Mouse (Mus musculus): Measurements from ENCODE around the gene Pigm. TPM values are rescaled to one million over a fixed set of nuclear protein-coding genes. Genes with fewer than 3 reads are reported as not detected.
A peak's percentile ranks its signal among the peaks of the same experiment; 100 is the strongest.

Pigm gene
- total RNA-seq (2021), result 1 to 10 TPM; 3.8 to 3.9 TPM
- long read RNA-seq, experiment 1, full-length matches to known transcripts, result 6 of 6 reads
- long read RNA-seq, experiment 1, partial matches to known transcripts, result 0 of 6 reads
- long read RNA-seq, experiment 1, other reads (novel, unspliced or antisense), result 0 of 6 reads
- long read RNA-seq, experiment 2, full-length matches to known transcripts, result 6 of 6 reads
- long read RNA-seq, experiment 2, partial matches to known transcripts, result 0 of 6 reads
- long read RNA-seq, experiment 2, other reads (novel, unspliced or antisense), result 0 of 6 reads

DNA sequence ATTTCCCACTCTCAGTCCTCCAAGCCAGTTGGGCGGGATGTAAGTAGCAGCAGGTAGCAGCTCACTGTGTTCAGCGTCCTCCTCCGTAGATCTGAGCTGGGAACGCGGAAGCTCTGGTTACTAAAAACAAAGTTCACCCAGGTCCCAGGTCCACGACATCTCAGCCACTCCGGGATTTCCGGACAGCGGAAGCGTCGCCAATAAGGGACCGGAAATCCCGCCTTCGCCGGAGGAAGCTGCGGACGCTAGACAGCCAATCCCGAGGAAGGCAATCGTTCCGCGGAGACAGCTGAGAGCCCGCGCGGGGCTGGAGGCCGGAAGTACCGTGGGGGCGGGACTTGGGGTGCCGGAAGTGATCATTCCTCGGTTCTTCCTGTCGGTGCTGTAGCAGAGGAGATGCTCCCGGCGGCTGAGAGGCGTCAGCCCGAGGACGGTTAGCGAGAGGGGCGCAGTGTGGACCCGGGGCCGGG is at the start of gene Pigm:
Gene Pigm, plus strand, starts transcription at position 349 of the 470 bp plus-strand sequence.
- TF ChIP-seq CTCF (IDR thresholded peaks at IDR 0.05), result no peak
- peak within 1 kb of the TSS; percentile 93 for H3K27ac ChIP-seq
- H3K4me3 ChIP-seq, result peak within 1 kb of the TSS; percentile 91
- intact Hi-C loops (cut with DNase I), result loop anchor here (5.0 to 10.0 kb wide), 2 partner anchors 294 to 871 kb away; partner anchors contain the start of genes Alyref2, Copa and Ncstn
- peak; percentile 99 for DNase-seq

DNA sequence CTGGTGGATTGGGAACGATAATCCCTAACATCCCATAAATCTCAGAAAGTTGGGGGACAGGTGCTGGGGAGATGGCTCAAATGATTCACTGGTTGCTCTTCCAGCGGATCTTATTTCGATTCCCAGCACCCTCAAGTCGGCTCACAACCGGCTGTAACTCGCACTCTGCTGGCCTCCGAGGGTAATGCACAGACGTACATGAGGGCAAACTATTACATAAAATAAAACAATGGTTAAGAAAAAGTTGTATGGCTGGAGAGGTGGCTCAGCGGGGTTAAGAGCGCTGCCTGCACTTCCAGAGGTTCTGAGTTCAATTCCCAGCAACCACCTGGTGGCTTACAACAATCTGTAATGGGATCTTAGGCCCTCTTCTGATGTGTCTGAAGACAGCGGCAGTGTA is 49.7 kb upstream of the Pigm start:
- peak; percentile 16 for DNase-seq
- intact Hi-C loops (cut with DNase I), result loop anchor here (1.0 to 10.0 kb wide), 2 partner anchors 31 to 282 kb away; no protein-coding TSS in a partner anchor
- Histone ChIP-seq H3K4me3 (peak overlapping the region; percentile 67), H3K27ac (no peak overlapping the region)
- no peak for TF ChIP-seq CTCF (IDR thresholded peaks at IDR 0.05)

DNA sequence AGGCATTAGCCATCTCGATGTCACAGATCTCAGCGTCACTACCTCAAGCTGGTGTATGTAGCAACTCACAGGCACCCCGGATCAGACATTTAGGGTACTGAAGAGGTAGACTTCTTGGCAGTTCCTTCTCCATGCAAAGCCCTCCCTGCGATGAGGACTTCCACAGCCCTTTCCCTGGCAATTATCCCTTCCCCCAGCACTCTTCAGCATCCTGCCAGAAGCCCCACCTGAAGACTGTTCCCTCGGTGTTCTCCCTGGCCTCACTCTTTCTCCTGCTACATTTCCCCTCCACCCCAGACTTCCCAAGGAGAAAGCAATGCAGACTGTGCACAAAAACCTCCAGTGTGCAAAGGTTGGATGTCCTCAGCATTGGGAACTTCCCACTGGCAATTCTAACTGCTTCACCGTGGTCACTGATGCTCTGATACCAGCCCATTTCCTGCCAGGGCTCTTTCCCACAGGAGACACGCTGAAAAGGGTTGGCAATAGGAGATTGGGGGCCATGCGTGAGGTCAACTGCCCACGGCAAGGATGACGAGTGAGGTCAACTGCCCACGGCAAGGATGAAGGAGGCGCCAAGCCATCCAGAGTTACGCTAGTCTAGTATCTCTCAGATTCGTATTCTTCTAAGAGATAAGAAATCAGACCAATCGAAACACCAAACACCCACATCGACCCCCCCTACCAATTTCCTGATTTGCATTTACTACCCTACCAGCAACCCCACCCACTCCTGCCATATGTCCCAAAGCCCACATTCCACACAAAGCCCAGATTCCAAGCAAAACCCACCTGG is 48.9 kb upstream of the Pigm start:
- Histone ChIP-seq H3K4me3 (no peak overlapping the region), H3K27ac (no peak overlapping the region)
- no peak for TF ChIP-seq CTCF (IDR thresholded peaks at IDR 0.05)
- peak; percentile 3 for DNase-seq
- intact Hi-C loops (cut with DNase I), result loop anchor here (10.0 kb wide), 1 partner anchor 283 kb away; no protein-coding TSS in a partner anchor

DNA sequence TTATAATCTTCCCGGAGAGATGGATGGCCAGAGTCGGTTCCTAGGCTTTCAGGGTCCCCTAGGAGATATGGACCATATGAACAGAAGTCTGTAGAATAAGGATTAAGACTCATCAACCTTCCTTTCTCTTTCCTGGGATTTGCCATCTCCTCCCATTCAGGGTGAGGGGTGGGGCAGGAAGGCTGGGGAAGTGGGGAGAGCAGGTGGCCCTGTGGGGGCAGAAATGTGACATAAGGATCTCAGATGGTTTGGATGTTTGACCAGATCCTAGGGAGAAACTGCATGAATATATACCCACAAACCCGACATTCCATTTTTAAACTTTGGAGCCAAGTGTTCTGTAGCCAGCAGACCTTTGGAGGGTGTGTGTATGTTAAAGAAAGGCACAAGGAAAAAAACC is 48.3 kb upstream of the Pigm start:
- H3K4me3 ChIP-seq, result no peak overlapping the region
- H3K27ac ChIP-seq, result no peak overlapping the region
- intact Hi-C loops (cut with DNase I), result loop anchor here (10.0 kb wide), 1 partner anchor 283 kb away; no protein-coding TSS in a partner anchor
- TF ChIP-seq CTCF (IDR thresholded peaks at IDR 0.05), result no peak
- DNase-seq, result no peak

DNA sequence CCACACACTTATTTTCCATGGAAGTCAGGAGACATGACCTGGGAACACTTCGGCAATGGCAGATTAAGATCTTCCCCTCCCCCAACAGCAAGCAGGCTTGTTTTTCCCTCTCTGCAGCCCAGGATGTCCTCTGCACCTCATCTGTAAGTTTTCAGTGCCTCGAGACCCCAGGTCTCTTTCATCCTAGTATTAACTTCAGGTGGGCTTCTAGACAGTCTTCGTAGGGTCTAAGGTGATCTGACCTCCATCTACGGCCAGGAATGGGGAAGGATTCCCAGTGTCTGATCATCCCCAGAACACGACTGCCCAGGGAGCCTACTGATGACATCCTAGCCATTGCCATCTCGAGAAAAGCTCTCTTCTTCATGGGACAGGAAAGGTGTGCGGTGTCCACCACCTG is 47.9 kb upstream of the Pigm start:
- TF ChIP-seq CTCF (IDR thresholded peaks at IDR 0.05), result no peak
- intact Hi-C loops (cut with DNase I), result loop anchor here (10.0 kb wide), 1 partner anchor 284 kb away; no protein-coding TSS in a partner anchor
- Histone ChIP-seq H3K27ac (no peak overlapping the region), H3K4me3 (no peak overlapping the region)
- no peak for DNase-seq

DNA sequence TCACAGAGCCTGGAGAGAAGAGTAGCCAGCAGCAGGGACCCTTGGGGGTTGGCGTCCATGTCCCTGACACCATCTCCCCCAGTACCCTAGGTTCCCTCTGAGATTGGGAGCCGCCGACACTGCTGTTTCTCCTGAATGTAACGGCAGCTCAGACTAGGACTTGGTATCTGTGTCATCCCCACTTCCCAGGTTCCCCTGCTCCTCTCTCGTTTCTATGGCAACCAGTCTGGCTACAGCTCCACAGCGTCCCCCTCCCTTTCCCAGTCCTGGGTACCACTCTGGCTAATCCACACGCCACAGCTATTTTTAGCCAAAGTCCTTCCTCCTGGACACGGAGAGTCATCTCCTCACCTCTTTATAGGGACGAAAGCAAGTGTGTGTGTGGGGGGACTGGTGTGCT is 47.2 kb upstream of the Pigm start, which contains the start of gene Kcnj9:
Gene Kcnj9, minus strand, starts transcription at position 188 of the 400 bp plus-strand sequence.
- H3K4me3 ChIP-seq, result no peak within 1 kb of the TSS
- intact Hi-C loops (cut with DNase I), result loop anchor here (10.0 kb wide), 1 partner anchor 284 kb away; no protein-coding TSS in a partner anchor
- TF ChIP-seq CTCF (IDR thresholded peaks at IDR 0.05), result no peak
- no peak within 1 kb of the TSS for H3K27ac ChIP-seq
- DNase-seq, result no peak

DNA sequence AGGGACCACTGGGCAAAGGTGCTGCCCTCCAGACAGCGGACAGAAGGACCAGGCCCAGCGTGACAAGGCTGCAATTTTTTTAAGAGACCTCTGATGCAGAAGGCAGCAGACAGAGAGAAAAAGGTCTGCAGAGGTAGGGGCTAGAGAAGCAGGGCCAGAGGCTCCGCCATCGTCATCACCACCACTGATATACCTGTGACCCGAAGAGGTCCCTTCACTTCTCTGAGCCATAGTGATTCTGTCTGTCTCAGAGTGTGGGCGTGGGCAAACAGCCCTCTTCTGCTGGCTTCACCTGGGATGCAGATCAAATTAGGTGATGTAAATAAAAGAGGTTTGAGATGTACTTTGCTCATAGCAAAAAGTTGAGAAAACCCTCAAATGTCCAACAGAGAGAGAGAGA is 46.7 kb upstream of the Pigm start:
- DNase-seq, result no peak
- H3K27ac ChIP-seq, result no peak overlapping the region
- intact Hi-C loops (cut with DNase I), result loop anchor here (10.0 kb wide), 1 partner anchor 285 kb away; no protein-coding TSS in a partner anchor
- H3K4me3 ChIP-seq, result no peak overlapping the region
- TF ChIP-seq CTCF (IDR thresholded peaks at IDR 0.05), result no peak

DNA sequence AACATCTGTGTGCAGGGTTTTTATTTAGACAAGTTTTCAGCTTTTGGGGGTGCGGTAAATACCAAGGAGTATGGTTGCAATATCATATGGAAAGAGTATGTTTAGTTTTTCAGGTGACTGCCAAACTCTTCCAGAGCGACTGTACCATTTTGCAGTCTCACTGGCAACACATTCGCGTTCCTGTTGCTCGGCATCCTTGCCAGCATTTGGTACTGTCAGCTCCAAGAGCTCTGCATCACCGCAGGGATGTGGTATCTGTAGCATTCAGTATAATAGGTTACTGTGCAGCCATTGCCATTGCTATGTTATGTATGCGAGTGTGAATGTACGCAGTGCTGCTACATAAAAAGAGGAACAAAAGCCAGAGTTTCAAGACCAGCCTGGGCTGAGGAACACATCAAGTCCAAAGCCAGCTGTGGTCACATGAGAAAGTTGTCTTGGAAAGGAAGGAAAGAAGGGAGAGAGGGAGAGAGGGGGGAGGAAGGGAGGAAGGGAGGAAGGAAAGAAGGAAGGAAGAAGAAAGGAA is 44.9 kb upstream of the Pigm start:
- Histone ChIP-seq H3K27ac (no peak overlapping the region), H3K4me3 (no peak overlapping the region)
- no peak for DNase-seq
- no peak for TF ChIP-seq CTCF (IDR thresholded peaks at IDR 0.05)
- intact Hi-C loops (cut with DNase I), result no loop called here

DNA sequence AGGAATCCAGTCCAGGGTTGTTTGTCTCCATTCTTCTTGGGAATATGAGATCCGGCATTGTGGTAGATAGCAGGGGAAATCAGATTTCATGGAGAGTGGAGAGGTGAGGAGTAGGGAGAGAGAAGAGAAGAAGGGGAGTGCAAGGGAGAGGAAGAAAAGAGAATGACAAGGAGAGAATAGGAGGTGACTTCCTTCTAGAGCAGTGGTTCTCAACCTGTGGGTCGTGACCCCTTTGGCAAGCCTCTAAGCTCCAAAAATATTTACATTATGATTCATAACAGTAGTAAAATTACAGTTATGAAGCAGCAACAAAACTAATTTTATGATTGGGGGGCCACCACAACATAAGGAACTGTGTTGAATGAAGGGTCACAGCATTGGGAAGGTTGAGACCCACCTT is 43.4 kb upstream of the Pigm start:
- DNase-seq, result no peak
- Histone ChIP-seq H3K4me3 (no peak overlapping the region), H3K27ac (no peak overlapping the region)
- intact Hi-C loops (cut with DNase I), result no loop called here
- no peak for TF ChIP-seq CTCF (IDR thresholded peaks at IDR 0.05)

DNA sequence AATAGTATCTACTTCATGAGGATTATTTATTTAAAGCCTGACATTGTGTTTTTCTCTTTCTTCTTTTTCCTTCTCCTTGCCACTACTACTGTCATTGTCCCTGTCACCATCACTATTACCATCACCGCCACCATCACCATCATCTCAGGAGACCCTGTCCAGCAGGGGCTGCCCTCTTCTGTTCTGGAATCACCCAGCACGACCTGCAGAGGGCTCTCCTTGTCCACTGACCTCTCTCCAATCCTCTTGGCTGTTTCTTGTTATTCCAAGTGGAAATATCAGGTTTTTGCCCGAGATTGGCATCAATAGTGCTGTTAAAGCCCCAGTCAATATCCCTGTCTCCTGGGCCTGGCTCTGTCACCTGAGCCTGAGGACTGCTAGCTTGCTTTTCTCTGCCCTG is 42.8 kb upstream of the Pigm start:
- TF ChIP-seq CTCF (IDR thresholded peaks at IDR 0.05), result peak; percentile 21; the same call in 1 of the 2 replicates
- peak; percentile 64 for DNase-seq
- 0 out of 2 replicates have a peak overlapping the region, but pooled peaks have one; percentile 51 for H3K27ac ChIP-seq
- intact Hi-C loops (cut with DNase I), result no loop called here
- no peak overlapping the region for H3K4me3 ChIP-seq

DNA sequence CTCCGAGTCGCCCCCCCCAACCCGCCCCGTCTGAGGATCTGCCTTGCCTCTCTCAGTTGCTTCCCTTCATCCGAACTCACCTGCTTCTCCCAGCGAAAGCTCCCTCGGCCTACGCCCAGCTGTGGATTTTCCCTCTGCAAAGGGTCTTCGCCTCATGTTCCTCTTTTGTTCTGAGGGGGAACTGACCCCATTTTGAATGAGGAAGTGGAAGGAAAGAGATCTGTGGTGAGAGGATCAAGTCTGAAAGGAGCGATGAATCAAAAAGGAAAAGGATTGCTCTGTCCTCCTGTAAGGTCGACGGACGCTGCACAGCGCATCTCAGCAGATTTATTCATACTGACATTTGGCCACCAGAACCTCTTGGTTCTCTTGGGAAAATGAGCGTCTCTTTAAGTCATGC is 40.5 kb upstream of the Pigm start:
- no peak for DNase-seq
- Histone ChIP-seq H3K27ac (no peak overlapping the region), H3K4me3 (no peak overlapping the region)
- TF ChIP-seq CTCF (IDR thresholded peaks at IDR 0.05), result no peak
- intact Hi-C loops (cut with DNase I), result no loop called here

DNA sequence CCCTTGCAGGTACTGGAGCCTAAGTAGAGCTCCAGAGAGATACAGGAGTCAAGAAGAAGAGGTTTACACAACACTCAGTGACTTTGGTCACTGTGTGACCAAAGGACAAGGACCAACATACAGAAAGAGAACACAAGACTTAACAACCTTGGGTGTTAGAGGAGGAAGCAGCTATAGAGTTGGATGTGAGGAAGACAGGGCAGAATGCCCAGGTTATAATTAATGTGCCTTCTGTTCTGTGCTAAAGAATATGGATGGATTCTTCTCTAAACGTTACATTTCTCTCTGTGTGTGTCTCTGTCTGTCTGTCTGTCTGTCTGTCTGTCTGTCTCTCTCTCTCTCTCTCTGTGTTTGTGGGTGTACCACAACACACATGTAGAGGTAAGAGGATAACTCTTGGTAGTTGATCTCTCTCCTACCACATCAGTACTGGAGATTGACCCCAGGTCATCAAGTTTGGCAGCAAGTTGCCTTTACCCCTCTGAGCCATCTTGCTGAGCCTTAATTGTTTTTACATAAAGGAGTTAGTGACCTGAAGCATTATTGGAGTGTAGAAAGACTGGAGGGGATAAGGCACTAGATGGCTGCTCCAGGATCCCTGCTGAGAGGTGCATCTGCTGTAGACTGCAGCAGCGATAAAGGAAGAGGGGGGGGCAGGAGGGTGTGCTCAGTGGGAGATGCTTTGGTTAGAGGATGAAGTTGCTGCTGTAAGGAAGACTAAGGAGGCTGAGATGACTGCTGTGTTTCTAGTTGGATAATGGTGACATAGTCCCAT is 38.7 kb upstream of the Pigm start:
- no peak overlapping the region for H3K27ac ChIP-seq
- H3K4me3 ChIP-seq, result no peak overlapping the region
- TF ChIP-seq CTCF (IDR thresholded peaks at IDR 0.05), result no peak
- intact Hi-C loops (cut with DNase I), result no loop called here
- no peak for DNase-seq
